Mouse (Mus musculus): ENCODE measurements around the gene Cradd.

DNA sequence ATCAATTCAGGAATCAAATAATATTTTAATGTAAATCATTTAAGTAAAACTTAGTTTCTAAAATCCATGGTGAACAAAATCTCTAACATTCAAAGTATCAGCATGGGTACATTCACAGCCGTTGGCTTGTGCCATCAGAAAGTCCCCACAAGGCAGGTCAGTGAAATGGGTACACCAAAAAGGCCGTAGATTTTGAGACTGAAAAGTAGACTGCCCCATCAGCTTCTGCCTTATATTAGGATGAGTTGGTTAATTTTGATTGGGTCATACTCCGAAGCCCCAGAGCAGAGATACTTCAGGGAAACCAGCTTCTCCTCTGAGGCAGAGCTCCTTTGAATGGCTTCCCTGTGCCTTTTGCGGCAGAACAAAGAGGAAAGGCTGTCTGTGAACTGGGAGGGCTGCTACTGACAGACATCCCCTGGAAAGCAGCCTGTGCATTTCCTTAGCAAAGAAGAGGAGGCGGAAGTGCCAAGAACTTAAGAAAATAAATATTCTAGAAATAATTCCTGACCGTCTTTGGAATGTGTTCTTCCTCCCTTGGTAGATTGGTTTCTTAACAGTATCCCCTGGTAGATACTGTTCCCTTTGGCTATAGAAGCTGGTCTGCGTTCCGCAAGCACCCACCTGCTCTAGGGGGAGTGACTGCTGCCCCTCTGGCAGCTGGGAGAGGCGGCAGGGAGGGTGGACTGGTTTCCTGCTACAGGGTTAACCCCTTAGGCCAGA, 178.6 kb downstream of the Cradd start:
- TF ChIP-seq FLI1 (IDR thresholded peaks at IDR 0.05; ENCODE audit: low read length) (no peak), GATA1 (IDR thresholded peaks at IDR 0.05; ENCODE audit: borderline replicate concordance, low read length) (no peak)
